Mouse (Mus musculus) lung, embryonic 15.5 days (tissue): ENCODE results near the gene Ubac2. TPM values are rescaled to one million over a fixed set of nuclear protein-coding genes. Genes with fewer than 3 reads are reported as not detected.

Experiments used
- ATAC-seq: fragments of 200-750 bp; cut with Nextera tagmentation; 2 replicates; pipeline ENCODE4 v1.8.0; 2017; ENCODE audit warnings: moderate number of reproducible peaks, borderline replicate concordance; ENCODE audit not compliant: low FRiP score, low TSS enrichment; ENCODE audit errors: extremely low read depth
- H3K27ac ChIP-seq: fragments of 300-500 bp; sonication (generic); 2 replicates; pipeline ENCODE4 v1.5.1; 2015; ENCODE audit warnings: moderate library complexity, mild to moderate bottlenecking, inconsistent platforms
- H3K27me3 ChIP-seq: fragments of 300-500 bp; sonication (generic); 2 replicates; pipeline ENCODE4 v1.6.1; 2015; ENCODE audit warnings: inconsistent platforms
- H3K36me3 ChIP-seq: fragments of 300-500 bp; sonication (generic); 2 replicates; pipeline ENCODE4 v1.6.1; 2015; ENCODE audit warnings: inconsistent platforms
- H3K4me1 ChIP-seq: fragments of 300-500 bp; sonication (generic); 2 replicates; pipeline ENCODE4 v1.6.1; 2015; ENCODE audit warnings: inconsistent platforms
- H3K4me2 ChIP-seq: fragments of 300-500 bp; sonication (generic); 2 replicates; pipeline ENCODE4 v1.6.1; 2015; ENCODE audit warnings: inconsistent platforms, mild to moderate bottlenecking, moderate library complexity
- H3K4me3 ChIP-seq: fragments of 300-500 bp; sonication (generic); 2 replicates; pipeline ENCODE4 v1.5.1; 2015; ENCODE audit warnings: mild to moderate bottlenecking, inconsistent platforms
- H3K9ac ChIP-seq: fragments of 300-500 bp; sonication (generic); 2 replicates; pipeline ENCODE4 v1.6.1; 2015; ENCODE audit warnings: inconsistent platforms
- H3K9me3 ChIP-seq: fragments of 300-500 bp; sonication (generic); 2 replicates; pipeline ENCODE4 v1.6.1; 2016; ENCODE audit warnings: inconsistent platforms
- WGBS: fragments of 180-500 bp; shearing (Covaris S2); methylation state at CpG from one replicate; pipeline ENCODE4 v1.1.7; 2015; 5-methylcytosine and 5-hydroxymethylcytosine counted together
- polyA plus RNA-seq: library from polyadenylated mRNA; unstranded; fragments of >200 nt; fragmentation: Nextera tagmentation; extraction: Ambion mirVana; gene quantifications from 2 replicates; pipeline ENCODE4 v1.2.1, GENCODE M21; 2015

Gene Ubac2
- polyA plus RNA-seq, 1 experiment from 2014 or later: 60.4 TPM

GRCm38 (mm10) chr14:122017958-122018357 is 139.5 kb downstream of the Ubac2 start:
- H3K4me1 ChIP-seq: no peaks in the 10 kb centered on the region
- H3K27me3 ChIP-seq: no peaks in the 10 kb centered on the region
- 86% methylated on average over 2 of the region's 2 CpGs for WGBS
- H3K9me3 ChIP-seq: no peaks in the 10 kb centered on the region
- no peak overlapping the region for H3K4me3 ChIP-seq
- H3K27ac ChIP-seq: no peak overlapping the region
- peaks cover 3% of the 10 kb centered on the region; the same call in 1 of the 2 replicates for H3K36me3 ChIP-seq
- no peak overlapping the region for H3K9ac ChIP-seq
- H3K4me2 ChIP-seq: no peak overlapping the region
- no peak for ATAC-seq

- no peak overlapping the region for H3K4me3 ChIP-seq
- H3K4me1 ChIP-seq: no peaks in the 10 kb centered on the region
- no peak overlapping the region for H3K4me2 ChIP-seq
- H3K9me3 ChIP-seq: no peaks in the 10 kb centered on the region
- WGBS: 84% methylated on average over 2 of the region's 2 CpGs
- H3K36me3 ChIP-seq: peaks cover 3% of the 10 kb centered on the region; the same call in 1 of the 2 replicates
- no peak overlapping the region for H3K27ac ChIP-seq
- H3K9ac ChIP-seq: no peak overlapping the region
- no peaks in the 10 kb centered on the region for H3K27me3 ChIP-seq
- no peak for ATAC-seq
These were observed 141.0 kb downstream of the Ubac2 start for GRCm38 (mm10) chr14:122019389-122019788.

- peaks cover 3% of the 10 kb centered on the region; the same call in 1 of the 2 replicates for H3K36me3 ChIP-seq
- ATAC-seq: no peak
- 90% methylated on average over 6 of the region's 6 CpGs for WGBS
These were observed 142.1 kb downstream of the Ubac2 start for GRCm38 (mm10) chr14:122020567-122020966.

GRCm38 (mm10) chr14:122023054-122023453 is 144.6 kb downstream of the Ubac2 start:
- Histone ChIP-seq H3K27ac (no peak overlapping the region), H3K9ac (no peak overlapping the region), H3K4me1 (no peaks in the 10 kb centered on the region), H3K9me3 (no peaks in the 10 kb centered on the region), H3K36me3 (peaks cover 3% of the 10 kb centered on the region; the same call in 1 of the 2 replicates), H3K27me3 (no peaks in the 10 kb centered on the region), H3K4me2 (no peak overlapping the region), H3K4me3 (no peak overlapping the region)
- 85% methylated on average over 1 of the region's 1 CpGs for WGBS
- no peak for ATAC-seq

More at GRCm38 (mm10) chr14:122020567-122020966, 142.1 kb downstream of the Ubac2 start:
- Histone ChIP-seq H3K4me3 (no peak overlapping the region), H3K9me3 (no peaks in the 10 kb centered on the region), H3K27ac (no peak overlapping the region), H3K4me2 (no peak overlapping the region), H3K27me3 (no peaks in the 10 kb centered on the region), H3K4me1 (no peaks in the 10 kb centered on the region), H3K9ac (no peak overlapping the region)

- no peak overlapping the region for H3K4me2 ChIP-seq
- H3K36me3 ChIP-seq: peaks cover 3% of the 10 kb centered on the region; the same call in 1 of the 2 replicates
- H3K9me3 ChIP-seq: no peaks in the 10 kb centered on the region
- no peak for ATAC-seq
- H3K9ac ChIP-seq: no peak overlapping the region
- H3K27ac ChIP-seq: no peak overlapping the region
- no peak overlapping the region for H3K4me3 ChIP-seq
- no peaks in the 10 kb centered on the region for H3K27me3 ChIP-seq
- H3K4me1 ChIP-seq: no peaks in the 10 kb centered on the region
These were observed 145.5 kb downstream of the Ubac2 start for GRCm38 (mm10) chr14:122023928-122024327.

- no peaks in the 10 kb centered on the region for H3K9me3 ChIP-seq
- no peak overlapping the region for H3K27ac ChIP-seq
- WGBS: 82% methylated on average over 11 of the region's 11 CpGs
- ATAC-seq: no peak
- no peaks in the 10 kb centered on the region for H3K4me1 ChIP-seq
- H3K27me3 ChIP-seq: no peaks in the 10 kb centered on the region
- no peak overlapping the region for H3K4me3 ChIP-seq
- H3K4me2 ChIP-seq: no peak overlapping the region
- H3K9ac ChIP-seq: no peak overlapping the region
- no peaks in the 10 kb centered on the region for H3K36me3 ChIP-seq
These were observed 150.7 kb downstream of the Ubac2 start for GRCm38 (mm10) chr14:122028926-122029745.

GRCm38 (mm10) chr14:122029851-122030250 is 151.4 kb downstream of the Ubac2 start:
- H3K9me3 ChIP-seq: no peaks in the 10 kb centered on the region
- H3K36me3 ChIP-seq: no peaks in the 10 kb centered on the region
- WGBS: 85% methylated on average over 4 of the region's 4 CpGs
- no peak overlapping the region for H3K4me2 ChIP-seq
- no peak for ATAC-seq
- H3K27me3 ChIP-seq: no peaks in the 10 kb centered on the region
- no peak overlapping the region for H3K4me3 ChIP-seq
- no peak overlapping the region for H3K27ac ChIP-seq
- H3K4me1 ChIP-seq: no peaks in the 10 kb centered on the region
- no peak overlapping the region for H3K9ac ChIP-seq

- WGBS: 53% methylated on average over 2 of the region's 2 CpGs
- no peaks in the 10 kb centered on the region for H3K36me3 ChIP-seq
- no peaks in the 10 kb centered on the region for H3K9me3 ChIP-seq
- H3K4me3 ChIP-seq: no peak overlapping the region
- no peak for ATAC-seq
- no peak overlapping the region for H3K27ac ChIP-seq
- H3K9ac ChIP-seq: no peak overlapping the region
- H3K4me1 ChIP-seq: no peaks in the 10 kb centered on the region
- no peak overlapping the region for H3K4me2 ChIP-seq
- no peaks in the 10 kb centered on the region for H3K27me3 ChIP-seq
These were observed 153.6 kb downstream of the Ubac2 start for GRCm38 (mm10) chr14:122032045-122032444.

- 91% methylated on average over 13 of the region's 13 CpGs for WGBS
- Histone ChIP-seq H3K36me3 (no peaks in the 10 kb centered on the region), H3K4me3 (no peak within 1 kb of the TSS), H3K9ac (no peak within 1 kb of the TSS), H3K27me3 (no peaks in the 10 kb centered on the region), H3K4me2 (no peak within 1 kb of the TSS), H3K9me3 (no peaks in the 10 kb centered on the region), H3K27ac (no peak within 1 kb of the TSS), H3K4me1 (no peaks in the 10 kb centered on the region)
- no peak for ATAC-seq
These were observed 156.0 kb downstream of the Ubac2 start, which contains the start of gene Timm8a2 for GRCm38 (mm10) chr14:122034451-122034850. TSS of gene Timm8a2 (plus strand) at chr14:122034674.

- H3K9me3 ChIP-seq: no peaks in the 10 kb centered on the region
- no peaks in the 10 kb centered on the region for H3K27me3 ChIP-seq
- no peak overlapping the region for H3K9ac ChIP-seq
- H3K36me3 ChIP-seq: no peaks in the 10 kb centered on the region
- WGBS: 92% methylated on average over 1 of the region's 1 CpGs
- H3K4me1 ChIP-seq: no peaks in the 10 kb centered on the region
- ATAC-seq: no peak
- H3K4me3 ChIP-seq: no peak overlapping the region
- no peak overlapping the region for H3K4me2 ChIP-seq
- no peak overlapping the region for H3K27ac ChIP-seq
These were observed 156.8 kb downstream of the Ubac2 start for GRCm38 (mm10) chr14:122035181-122035580.

- H3K4me1 ChIP-seq: no peaks in the 10 kb centered on the region
- H3K36me3 ChIP-seq: no peaks in the 10 kb centered on the region
- H3K27ac ChIP-seq: no peak overlapping the region
- H3K27me3 ChIP-seq: no peaks in the 10 kb centered on the region
- ATAC-seq: no peak
- no peak overlapping the region for H3K4me2 ChIP-seq
- 77% methylated on average over 2 of the region's 2 CpGs for WGBS
- no peaks in the 10 kb centered on the region for H3K9me3 ChIP-seq
- no peak overlapping the region for H3K4me3 ChIP-seq
- H3K9ac ChIP-seq: no peak overlapping the region
These were observed 157.4 kb downstream of the Ubac2 start for GRCm38 (mm10) chr14:122035860-122036259.

GRCm38 (mm10) chr14:122038874-122039647 is 160.6 kb downstream of the Ubac2 start:
- Histone ChIP-seq H3K9me3 (no peaks in the 10 kb centered on the region), H3K4me1 (no peaks in the 10 kb centered on the region), H3K36me3 (no peaks in the 10 kb centered on the region)

More at GRCm38 (mm10) chr14:122038874-122039647, 160.6 kb downstream of the Ubac2 start:
- Histone ChIP-seq H3K27me3 (no peaks in the 10 kb centered on the region), H3K27ac (no peak overlapping the region), H3K4me3 (no peak overlapping the region), H3K9ac (no peak overlapping the region), H3K4me2 (no peak overlapping the region)
- no peak for ATAC-seq
- WGBS: 82% methylated on average over 13 of the region's 13 CpGs
